Mouse (Mus musculus) embryonic stem cell, embryonic (primary cell): ENCODE results near the gene Pank4.

Experiments
- CTCF ChIA-PET, 4 experiments: fragments of 300-600 bp in 2 of 4; fragments of 350-600 bp in 2 of 4; sonication (Branson Sonifier 250); formaldehyde crosslinking; loops; one replicate each; lab custom pipeline; 2022; ENCODE audit warnings: inconsistent platforms in 2 of 4; lab: Charles Lee
- POLR2A ChIA-PET, 4 experiments: fragments of 300-600 bp in 2 of 4; fragments of 350-600 bp in 2 of 4; sonication (Branson Sonifier 250); formaldehyde crosslinking; loops; one replicate each; lab custom pipeline; 2022; ENCODE audit warnings: antibody characterized with exemption in 4 of 4, inconsistent platforms in 1 of 4; lab: Charles Lee

Gene Pank4

GRCm38 (mm10) chr4:155009216-155009615 is 45.3 kb downstream of the Pank4 start:
- ChIA-PET CTCF (interaction anchor here in 2 of 4 experiments (1.0 to 1.5 kb wide), 3 partner anchors 23 to 45 kb away, joined by 3 to 4 read pairs (median 3); no protein-coding TSS in a partner anchor), POLR2A (interaction anchor here in 1 of 4 experiments (0.5 kb wide), 1 partner anchor 358 kb away, joined by 3 read pairs; no protein-coding TSS in a partner anchor)

GRCm38 (mm10) chr4:155010870-155011269 is 46.9 kb downstream of the Pank4 start:
- ChIA-PET CTCF (interaction anchor here in 2 of 4 experiments (1.0 to 2.5 kb wide), 4 partner anchors 25 to 86 kb away, joined by 3 to 9 read pairs (median 3); no protein-coding TSS in a partner anchor), POLR2A (interaction anchor here in 1 of 4 experiments (1.1 to 1.4 kb wide), 2 partner anchors 13 to 88 kb away, joined by 3 read pairs; no protein-coding TSS in a partner anchor)

GRCm38 (mm10) chr4:155011312-155012025 is 47.5 kb downstream of the Pank4 start:
- ChIA-PET CTCF (interaction anchor here (0.6 to 4.0 kb wide), 15 partner anchors 9 to 233 kb away, joined by 3 to 15 read pairs (median 3); partner anchors contain the start of gene Plch2 (in 1 of the 4)), POLR2A (interaction anchor here in 1 of 4 experiments (1.4 kb wide), 1 partner anchor 13 kb away, joined by 3 read pairs; no protein-coding TSS in a partner anchor)

- ChIA-PET POLR2A (interaction anchor here in 1 of 4 experiments (1.0 to 1.6 kb wide), 3 partner anchors 10 to 134 kb away, joined by 3 to 4 read pairs (median 3); no protein-coding TSS in a partner anchor), CTCF (interaction anchor here (0.5 to 4.0 kb wide), 36 partner anchors 9 to 234 kb away, joined by 3 to 15 read pairs (median 4); partner anchors contain the start of gene Plch2 (in 1 of the 4))
Measured at GRCm38 (mm10) chr4:155012115-155012514, 48.2 kb downstream of the Pank4 start.

- ChIA-PET POLR2A (interaction anchor here in 2 of 4 experiments (0.8 to 1.6 kb wide), 8 partner anchors 9 to 221 kb away, joined by 3 to 5 read pairs (median 3); partner anchors contain the start of gene Pex10 (in 1 of the 2)), CTCF (interaction anchor here (0.5 to 4.0 kb wide), 54 partner anchors 9 to 255 kb away, joined by 3 to 15 read pairs (median 4); partner anchors contain the start of genes Pex10 (in 2 of the 4), Plch2 (in 2 of the 4) and Ttc34 (in 2 of the 4))
Measured at GRCm38 (mm10) chr4:155012788-155013187, 48.9 kb downstream of the Pank4 start.

GRCm38 (mm10) chr4:155014244-155014643 is 50.3 kb downstream of the Pank4 start:
- POLR2A ChIA-PET = interaction anchor here in 1 of 4 experiments (1.4 kb wide), 1 partner anchor 137 kb away, joined by 5 read pairs; no protein-coding TSS in a partner anchor
- CTCF ChIA-PET = interaction anchor here (0.7 to 4.0 kb wide), 16 partner anchors 13 to 235 kb away, joined by 3 to 15 read pairs (median 4); partner anchors contain the start of genes Faap20 (in 1 of the 4) and Pex10 (in 1 of the 4)

- POLR2A ChIA-PET = no interaction called here
- CTCF ChIA-PET = interaction anchor here (0.5 to 4.0 kb wide), 11 partner anchors 9 to 268 kb away, joined by 3 to 15 read pairs (median 3); partner anchors contain the start of gene Faap20 (in 1 of the 4)
Measured at GRCm38 (mm10) chr4:155014791-155015190, 50.9 kb downstream of the Pank4 start.

GRCm38 (mm10) chr4:155015550-155015949 is 51.6 kb downstream of the Pank4 start:
- ChIA-PET CTCF (interaction anchor here in 3 of 4 experiments (0.6 to 1.5 kb wide), 4 partner anchors 9 to 218 kb away, joined by 3 to 8 read pairs (median 4); no protein-coding TSS in a partner anchor), POLR2A (no interaction called here)

- CTCF ChIA-PET = interaction anchor here in 1 of 4 experiments (1.2 to 2.0 kb wide), 2 partner anchors 38 to 49 kb away, joined by 3 to 5 read pairs; partner anchors contain the start of gene Pex10
- POLR2A ChIA-PET = interaction anchor here in 1 of 4 experiments (0.6 kb wide), 1 partner anchor 38 kb away, joined by 3 read pairs; no protein-coding TSS in a partner anchor
Measured at GRCm38 (mm10) chr4:155016807-155017206, 52.9 kb downstream of the Pank4 start.

GRCm38 (mm10) chr4:155017253-155017878 is 53.4 kb downstream of the Pank4 start:
- CTCF ChIA-PET = interaction anchor here in 3 of 4 experiments (1.2 to 2.0 kb wide), 4 partner anchors 37 to 77 kb away, joined by 3 to 5 read pairs (median 4); partner anchors contain the start of gene Pex10 (in 1 of the 3)

GRCm38 (mm10) chr4:155018066-155018465 is 54.1 kb downstream of the Pank4 start:
- POLR2A ChIA-PET = interaction anchor here in 1 of 4 experiments (0.6 to 1.0 kb wide), 2 partner anchors 27 to 35 kb away, joined by 3 to 6 read pairs; no protein-coding TSS in a partner anchor
- CTCF ChIA-PET = interaction anchor here in 3 of 4 experiments (1.2 to 2.0 kb wide), 4 partner anchors 37 to 77 kb away, joined by 3 to 5 read pairs (median 4); partner anchors contain the start of gene Pex10 (in 1 of the 3)

More at GRCm38 (mm10) chr4:155017253-155017878, 53.4 kb downstream of the Pank4 start:
- POLR2A ChIA-PET = interaction anchor here in 1 of 4 experiments (0.6 kb wide), 2 partner anchors 35 to 37 kb away, joined by 3 to 6 read pairs; no protein-coding TSS in a partner anchor

- ChIA-PET POLR2A (interaction anchor here in 1 of 4 experiments (0.9 to 1.1 kb wide), 3 partner anchors 10 to 141 kb away, joined by 3 read pairs; no protein-coding TSS in a partner anchor), CTCF (interaction anchor here in 3 of 4 experiments (0.6 to 2.0 kb wide), 6 partner anchors 36 to 562 kb away, joined by 3 to 5 read pairs (median 4); partner anchors contain the start of gene Pex10 (in 1 of the 3))
Measured at GRCm38 (mm10) chr4:155018601-155019335, 54.8 kb downstream of the Pank4 start.

GRCm38 (mm10) chr4:155019336-155019847 is 55.5 kb downstream of the Pank4 start:
- POLR2A ChIA-PET = interaction anchor here in 1 of 4 experiments (0.7 to 1.1 kb wide), 3 partner anchors 10 to 142 kb away, joined by 3 read pairs; partner anchors contain the start of gene Pex10

GRCm38 (mm10) chr4:155020141-155020540 is 56.2 kb downstream of the Pank4 start:
- CTCF ChIA-PET = interaction anchor here (0.6 to 1.2 kb wide), 5 partner anchors 34 to 1071 kb away, joined by 3 to 5 read pairs (median 3); no protein-coding TSS in a partner anchor
- POLR2A ChIA-PET = interaction anchor here in 3 of 4 experiments (0.6 to 2.0 kb wide), 5 partner anchors 9 to 683 kb away, joined by 3 to 4 read pairs (median 4); partner anchors contain the start of gene Pex10 (in 1 of the 3)

More at GRCm38 (mm10) chr4:155019336-155019847, 55.5 kb downstream of the Pank4 start:
- CTCF ChIA-PET = interaction anchor here in 3 of 4 experiments (0.7 to 1.3 kb wide), 4 partner anchors 35 to 1072 kb away, joined by 3 to 5 read pairs (median 3); no protein-coding TSS in a partner anchor

GRCm38 (mm10) chr4:155020813-155021212 is 56.9 kb downstream of the Pank4 start:
- POLR2A ChIA-PET = interaction anchor here in 3 of 4 experiments (0.6 to 2.0 kb wide), 3 partner anchors 28 to 684 kb away, joined by 4 read pairs; no protein-coding TSS in a partner anchor
- CTCF ChIA-PET = interaction anchor here in 3 of 4 experiments (0.6 to 2.2 kb wide), 5 partner anchors 8 to 273 kb away, joined by 3 to 8 read pairs (median 4); no protein-coding TSS in a partner anchor
